Mouse (Mus musculus): ENCODE results near the gene Crb3. TPM values are rescaled to one million over a fixed set of nuclear protein-coding genes. Genes with fewer than 3 reads are reported as not detected.

The Crb3 gene
- polyA plus RNA-seq, 1 experiment: not detected

- Histone ChIP-seq H3K79me2 (ENCODE audit: control insufficient read depth, insufficient read depth) (no peaks in the 10 kb centered on the region), H3ac (ENCODE audit: control insufficient read depth, insufficient read length) (no peak within 1 kb of the TSS), H3K36me3 (ENCODE audit: control insufficient read depth, insufficient read depth) (no peaks in the 10 kb centered on the region), H3K27me3 (ENCODE audit: control insufficient read depth, insufficient read depth, insufficient read length) (peaks cover 39% of the 10 kb centered on the region), H3K4me2 (ENCODE audit: low read depth) (no peak within 1 kb of the TSS), H3K4me3 (no peak within 1 kb of the TSS)
- no peak for TF ChIP-seq MAX (IDR thresholded peaks at IDR 0.05; ENCODE audit: low read depth)
- no peak for TF ChIP-seq USF1 (IDR thresholded peaks at IDR 0.05; ENCODE audit: low read depth)
- TF ChIP-seq POLR2A (IDR thresholded peaks at IDR 0.05; ENCODE audit: insufficient read length, low read depth): no peak
- no peak for TF ChIP-seq MYOG (IDR thresholded peaks at IDR 0.05; ENCODE audit: control insufficient read depth in 1 of 3, insufficient read depth in 1 of 3, insufficient read length in 2 of 3, low read depth in 2 of 3)
- TF ChIP-seq MYOD1 (IDR thresholded peaks at IDR 0.05; ENCODE audit: control insufficient read depth in 1 of 3, insufficient read length in 2 of 3, low read depth in 2 of 3): no peak
- no peak for TF ChIP-seq POLR2AphosphoS2 (IDR thresholded peaks at IDR 0.05; ENCODE audit: insufficient read length, low read depth)
- TF ChIP-seq TCF12 (IDR thresholded peaks at IDR 0.05; ENCODE audit: insufficient read depth, poor library complexity, severe bottlenecking): no peak
- no peak for TF ChIP-seq SRF (IDR thresholded peaks at IDR 0.05; ENCODE audit: control insufficient read depth, insufficient read length, low read depth)
- TF ChIP-seq REST (IDR thresholded peaks at IDR 0.05; ENCODE audit: insufficient read depth, insufficient read length): no peak
These were observed 28.3 kb downstream of the Crb3 start, which contains the start of gene Tubb4a for GRCm38 (mm10) chr17:57087049-57087832. Gene Tubb4a, minus strand, starts transcription at chr17:57087782.

DNA sequence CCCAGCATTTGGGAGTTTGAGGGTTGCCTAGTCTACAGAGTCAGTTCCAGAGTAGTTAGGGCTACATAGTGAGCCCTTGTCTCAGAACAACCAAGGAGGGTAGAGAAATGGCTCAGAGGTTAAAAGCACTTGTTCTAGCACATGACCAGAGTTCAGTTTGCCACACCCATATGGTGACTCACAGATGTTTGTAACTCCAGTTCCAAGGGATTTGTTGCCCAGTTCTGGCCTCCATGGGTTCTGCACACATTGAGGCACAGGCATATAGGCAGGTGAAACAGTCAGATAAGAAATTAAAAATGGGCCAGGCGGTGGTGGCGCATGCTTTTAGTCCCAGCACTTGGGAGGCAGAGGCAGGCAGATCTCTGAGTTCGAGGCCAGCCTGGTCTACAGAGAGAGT is 35.3 kb downstream of the Crb3 start:
- no peak for TF ChIP-seq USF1 (IDR thresholded peaks at IDR 0.05; ENCODE audit: low read depth)
- TF ChIP-seq CEBPB (IDR thresholded peaks at IDR 0.05; ENCODE audit: insufficient read depth, poor library complexity, severe bottlenecking): no peak
- no peak for TF ChIP-seq POLR2AphosphoS2 (IDR thresholded peaks at IDR 0.05; ENCODE audit: insufficient read length, low read depth)
- no peak for TF ChIP-seq POLR2A (IDR thresholded peaks at IDR 0.05; ENCODE audit: insufficient read length, low read depth)
- no peak for TF ChIP-seq MYOG (IDR thresholded peaks at IDR 0.05; ENCODE audit: control insufficient read depth in 1 of 3, insufficient read depth in 1 of 3, insufficient read length in 2 of 3, low read depth in 2 of 3)
- TF ChIP-seq MAX (IDR thresholded peaks at IDR 0.05; ENCODE audit: low read depth): no peak
- TF ChIP-seq REST (IDR thresholded peaks at IDR 0.05; ENCODE audit: insufficient read depth, insufficient read length): no peak
- TF ChIP-seq TCF3 (IDR thresholded peaks at IDR 0.05; ENCODE audit: insufficient read length, low read depth): no peak
- TF ChIP-seq MYOD1 (IDR thresholded peaks at IDR 0.05; ENCODE audit: control insufficient read depth in 1 of 3, insufficient read length in 2 of 3, low read depth in 2 of 3): no peak
- no peak for TF ChIP-seq SRF (IDR thresholded peaks at IDR 0.05; ENCODE audit: control insufficient read depth, insufficient read length, low read depth)
- no peak for TF ChIP-seq E2F4 (IDR thresholded peaks at IDR 0.05; ENCODE audit: insufficient read depth)
- no peak for TF ChIP-seq TCF12 (IDR thresholded peaks at IDR 0.05; ENCODE audit: insufficient read depth, poor library complexity, severe bottlenecking)
- Histone ChIP-seq H3ac (ENCODE audit: control insufficient read depth, insufficient read length) (no peak overlapping the region), H3K4me3 (no peak overlapping the region), H3K27me3 (ENCODE audit: control insufficient read depth, insufficient read depth, insufficient read length) (no peaks in the 10 kb centered on the region), H3K4me2 (ENCODE audit: low read depth) (no peak overlapping the region), H3K36me3 (ENCODE audit: control insufficient read depth, insufficient read depth) (no peaks in the 10 kb centered on the region), H3K79me2 (ENCODE audit: control insufficient read depth, insufficient read depth) (no peaks in the 10 kb centered on the region)

GRCm38 (mm10) chr17:57095855-57096622 is 37.1 kb downstream of the Crb3 start:
- Histone ChIP-seq H3K4me3 (no peak overlapping the region), H3K79me2 (ENCODE audit: control insufficient read depth, insufficient read depth) (no peaks in the 10 kb centered on the region), H3K4me2 (ENCODE audit: low read depth) (peak overlapping the region; percentile 42), H3K36me3 (ENCODE audit: control insufficient read depth, insufficient read depth) (no peaks in the 10 kb centered on the region), H3ac (ENCODE audit: control insufficient read depth, insufficient read length) (no peak overlapping the region), H3K27me3 (ENCODE audit: control insufficient read depth, insufficient read depth, insufficient read length) (no peaks in the 10 kb centered on the region)
- TF ChIP-seq MYOG (IDR thresholded peaks at IDR 0.05; ENCODE audit: control insufficient read depth in 1 of 3, insufficient read depth in 1 of 3, insufficient read length in 2 of 3, low read depth in 2 of 3): no peak
- TF ChIP-seq E2F4 (IDR thresholded peaks at IDR 0.05; ENCODE audit: insufficient read depth): no peak
- no peak for TF ChIP-seq SRF (IDR thresholded peaks at IDR 0.05; ENCODE audit: control insufficient read depth, insufficient read length, low read depth)
- no peak for TF ChIP-seq REST (IDR thresholded peaks at IDR 0.05; ENCODE audit: insufficient read depth, insufficient read length)
- no peak for TF ChIP-seq TCF12 (IDR thresholded peaks at IDR 0.05; ENCODE audit: insufficient read depth, poor library complexity, severe bottlenecking)
- no peak for TF ChIP-seq TCF3 (IDR thresholded peaks at IDR 0.05; ENCODE audit: insufficient read length, low read depth)
- peak; percentile 20 for TF ChIP-seq POLR2AphosphoS2 (IDR thresholded peaks at IDR 0.05; ENCODE audit: insufficient read length, low read depth)

DNA sequence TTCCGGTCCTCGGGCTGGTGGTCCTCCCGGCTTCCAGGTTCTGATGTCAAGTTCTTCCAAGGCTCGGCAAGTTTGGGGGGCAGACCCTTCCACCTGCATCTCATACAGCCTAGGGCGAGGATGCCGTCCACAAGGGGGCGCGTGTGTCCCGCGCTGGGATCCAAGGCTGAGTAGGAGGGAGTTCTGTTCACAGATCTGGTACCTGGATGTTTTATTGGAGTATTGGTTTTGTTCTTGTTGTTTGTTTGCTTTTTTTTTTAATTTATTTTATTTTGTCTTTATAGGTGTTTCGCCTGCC is 37.7 kb downstream of the Crb3 start:
- H3K79me2 ChIP-seq (ENCODE audit: control insufficient read depth, insufficient read depth): no peaks in the 10 kb centered on the region
- H3K4me3 ChIP-seq: no peak overlapping the region

More for the DNA sequence above, 37.7 kb downstream of the Crb3 start:
- Histone ChIP-seq H3ac (ENCODE audit: control insufficient read depth, insufficient read length) (no peak overlapping the region), H3K36me3 (ENCODE audit: control insufficient read depth, insufficient read depth) (no peaks in the 10 kb centered on the region), H3K4me2 (ENCODE audit: low read depth) (peak overlapping the region; percentile 42), H3K27me3 (ENCODE audit: control insufficient read depth, insufficient read depth, insufficient read length) (no peaks in the 10 kb centered on the region)
- TF ChIP-seq TCF12 (IDR thresholded peaks at IDR 0.05; ENCODE audit: insufficient read depth, poor library complexity, severe bottlenecking) (no peak), TCF3 (IDR thresholded peaks at IDR 0.05; ENCODE audit: insufficient read length, low read depth) (no peak), REST (IDR thresholded peaks at IDR 0.05; ENCODE audit: insufficient read depth, insufficient read length) (no peak), POLR2A (IDR thresholded peaks at IDR 0.05; ENCODE audit: insufficient read length, low read depth) (no peak), USF1 (IDR thresholded peaks at IDR 0.05; ENCODE audit: low read depth) (no peak), MYOD1 (IDR thresholded peaks at IDR 0.05; ENCODE audit: control insufficient read depth in 1 of 3, insufficient read length in 2 of 3, low read depth in 2 of 3) (no peak), CEBPB (IDR thresholded peaks at IDR 0.05; ENCODE audit: insufficient read depth, poor library complexity, severe bottlenecking) (no peak), MYOG (IDR thresholded peaks at IDR 0.05; ENCODE audit: control insufficient read depth in 1 of 3, insufficient read depth in 1 of 3, insufficient read length in 2 of 3, low read depth in 2 of 3) (no peak), E2F4 (IDR thresholded peaks at IDR 0.05; ENCODE audit: insufficient read depth) (no peak), SRF (IDR thresholded peaks at IDR 0.05; ENCODE audit: control insufficient read depth, insufficient read length, low read depth) (no peak), MAX (IDR thresholded peaks at IDR 0.05; ENCODE audit: low read depth) (no peak), POLR2AphosphoS2 (IDR thresholded peaks at IDR 0.05; ENCODE audit: insufficient read length, low read depth) (no peak)

Measured in myocyte (in vitro differentiated cells).